17 mouse cellular contexts compared by ENCODE assay signal in the genomic region with DNA sequence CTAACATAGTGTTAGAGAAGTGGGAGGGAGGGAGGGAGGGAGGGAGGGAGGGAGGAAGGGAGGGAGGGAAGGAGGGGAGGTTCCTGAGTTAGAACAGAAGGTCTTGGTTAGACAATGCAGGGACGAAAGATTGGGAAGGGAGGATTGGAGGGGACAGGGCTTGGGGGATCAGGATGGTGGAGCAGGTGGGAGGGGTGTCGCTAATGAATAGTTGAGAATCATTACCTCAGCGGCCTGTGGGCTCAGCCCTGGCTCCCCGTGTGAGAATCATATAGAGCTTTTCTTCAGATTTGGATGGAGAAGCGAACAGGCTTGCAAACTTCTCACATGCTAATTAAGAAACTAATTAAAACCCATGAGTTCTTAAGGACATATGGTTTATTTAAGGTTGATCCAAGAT.
"Had no signal": no experiment of that assay in that cellular context is flagged by ENCODE, and none has a peak within 500 bp of the region (broad histone marks: within the 10 kb centered on the region; RNA-seq: fewer than 3 reads in every experiment).

No protein-coding gene starts in this region.

- H3K36me3 ChIP-seq: kidney, embryonic 15.5 days; liver, embryonic 13.5 days; midbrain, embryonic 13.5 days; stomach, embryonic 15.5 days had no signal

- H3K27me3 ChIP-seq: kidney, embryonic 15.5 days; midbrain, embryonic 13.5 days; stomach, embryonic 15.5 days had no signal

- H3K4me2 ChIP-seq: kidney, embryonic 15.5 days; liver, embryonic 13.5 days; midbrain, embryonic 13.5 days; stomach, embryonic 15.5 days had no signal

- ATAC-seq: midbrain, embryonic 13.5 days; midbrain, embryonic 16.5 days had no signal

- H3K9me3 ChIP-seq: kidney, embryonic 15.5 days; liver, embryonic 13.5 days; midbrain, embryonic 13.5 days; stomach, embryonic 15.5 days had no signal

- H3K4me3 ChIP-seq: kidney, embryonic 15.5 days; left cerebral cortex, adult 2 months; liver, embryonic 13.5 days; midbrain, embryonic 13.5 days; stomach, embryonic 15.5 days had no signal

- H3K9ac ChIP-seq: kidney, embryonic 15.5 days; liver, embryonic 13.5 days; midbrain, embryonic 13.5 days; stomach, embryonic 15.5 days had no signal

- H3K27ac ChIP-seq: kidney, embryonic 15.5 days; left cerebral cortex, adult 2 months; liver, embryonic 13.5 days; midbrain, embryonic 13.5 days; stomach, embryonic 15.5 days had no signal

- DNase-seq: kidney, adult 8-10 months; kidney, postnatal 10 days; kidney, postnatal 36 days; layer of hippocampus, postnatal 36 days; liver, embryonic 13.5 days; lung, adult 2 months; lung, postnatal 14 days; lung, postnatal 4 days; right cerebral cortex, adult 18-20 months; right cerebral cortex, postnatal 14 days; right cerebral cortex, postnatal 4 days; thymus, postnatal 25 days had no signal

- H3K4me1 ChIP-seq: kidney, embryonic 15.5 days; liver, embryonic 13.5 days; midbrain, embryonic 13.5 days; stomach, embryonic 15.5 days had no signal
